Mouse (Mus musculus) layer of hippocampus, adult 11-12 months (tissue): ENCODE results near the gene Tnfrsf21.
A peak's percentile ranks its signal among the peaks of the same experiment; 100 is the strongest.

Experiments used
- DNase-seq: peaks from one replicate; pipeline ENCODE4 v3.0.0; 2022; ENCODE audit warnings: low spot score

Tnfrsf21 gene

GRCm38 (mm10) chr17:43076801-43077493 lies 60.6 kb downstream of the Tnfrsf21 start:
- peak; percentile 71 for DNase-seq

GRCm38 (mm10) chr17:43077540-43077939 lies 61.2 kb downstream of the Tnfrsf21 start:
- DNase-seq: no peak

DNA sequence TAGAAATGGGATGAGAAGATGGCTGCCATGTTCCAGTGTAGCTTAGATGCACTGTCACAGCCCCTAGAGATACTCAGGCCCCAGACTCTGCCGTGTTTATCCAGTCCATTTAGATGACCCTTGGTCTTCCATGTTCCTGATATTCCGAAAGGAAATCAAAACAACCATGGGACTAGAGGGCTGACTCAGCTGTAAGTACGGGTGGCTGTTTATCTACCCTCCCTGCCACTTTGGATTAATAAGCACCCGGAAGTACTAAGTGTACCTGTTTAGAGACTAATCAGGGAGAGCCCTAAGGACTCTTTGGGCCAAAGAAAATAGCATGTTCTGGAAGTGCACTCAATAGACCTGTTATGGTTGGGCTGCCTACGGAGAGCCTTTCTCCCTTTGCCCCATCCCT lies 64.9 kb downstream of the Tnfrsf21 start:
- DNase-seq: no peak

GRCm38 (mm10) chr17:43089496-43089895 lies 73.1 kb downstream of the Tnfrsf21 start:
- DNase-seq: no peak

GRCm38 (mm10) chr17:43090948-43091724 lies 74.8 kb downstream of the Tnfrsf21 start:
- DNase-seq: no peak

GRCm38 (mm10) chr17:43092280-43092995 lies 76.1 kb downstream of the Tnfrsf21 start:
- peak; percentile 28 for DNase-seq

DNA sequence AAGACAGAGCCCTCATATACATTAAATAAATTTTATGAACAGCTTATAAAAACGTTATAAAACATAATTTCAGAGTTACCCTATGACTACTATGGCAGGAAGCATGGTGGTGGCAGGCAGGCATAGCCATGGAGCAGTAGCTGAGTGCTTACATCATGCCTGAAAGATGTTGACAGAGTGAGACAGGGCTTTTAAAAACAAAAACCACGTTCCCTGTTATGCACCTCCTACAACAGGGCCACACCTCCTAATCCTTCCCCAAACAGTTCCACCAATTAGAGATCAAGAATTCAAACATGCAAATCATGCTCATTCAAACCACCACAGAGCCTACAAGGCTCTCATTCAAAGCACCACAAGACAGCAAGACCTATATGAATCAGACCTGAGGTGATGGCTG lies 77.9 kb downstream of the Tnfrsf21 start:
- no peak for DNase-seq

DNA sequence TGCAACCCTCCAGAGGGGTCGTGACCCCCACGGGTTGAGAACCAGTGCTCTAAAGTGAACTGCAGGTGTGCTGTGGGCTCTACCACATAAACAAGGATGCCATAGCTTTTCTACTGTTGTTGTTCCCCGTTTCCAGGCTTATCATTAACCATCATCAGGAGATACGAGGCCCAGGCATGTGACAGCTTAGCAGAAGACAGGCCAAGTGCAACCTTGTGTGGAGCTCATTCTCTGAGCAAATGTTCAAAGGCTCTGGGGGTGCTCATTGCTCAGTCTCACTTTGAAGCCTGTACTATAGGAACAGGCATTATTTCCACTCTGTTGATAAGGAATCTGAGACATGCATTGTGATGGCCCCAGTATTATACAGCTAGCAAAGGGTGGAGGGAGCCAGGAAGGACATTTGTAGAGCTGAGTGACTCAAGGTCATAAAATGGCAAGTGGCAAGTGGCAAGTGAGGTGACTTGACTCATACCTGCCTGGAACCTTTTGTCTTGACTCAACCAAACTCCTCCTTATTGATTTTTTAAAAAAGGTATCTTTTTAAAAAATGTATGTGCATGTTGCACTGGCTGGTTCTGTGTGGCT lies 80.8 kb downstream of the Tnfrsf21 start:
- no peak for DNase-seq

- DNase-seq: no peak
Observed at GRCm38 (mm10) chr17:43106108-43106507, 89.8 kb downstream of the Tnfrsf21 start.

DNA sequence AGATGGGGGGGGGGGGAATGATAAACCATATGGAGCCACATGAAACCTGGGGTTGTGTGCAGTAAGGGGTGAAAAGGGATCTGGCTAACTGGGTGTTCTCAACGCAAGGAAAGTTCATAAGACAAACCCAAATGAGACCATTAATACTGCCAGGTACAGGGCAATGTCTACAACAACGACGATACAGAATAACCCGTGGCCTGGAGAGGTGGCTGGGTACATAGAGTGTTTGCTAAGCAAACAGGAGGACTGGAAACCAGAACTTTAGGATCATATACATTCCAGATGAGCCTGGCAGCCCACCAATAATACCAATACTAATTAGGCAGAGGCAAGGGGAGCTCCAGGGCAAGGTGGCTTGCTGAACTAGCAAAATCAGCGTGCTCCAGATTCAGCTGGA lies 91.0 kb downstream of the Tnfrsf21 start:
- DNase-seq: no peak

DNA sequence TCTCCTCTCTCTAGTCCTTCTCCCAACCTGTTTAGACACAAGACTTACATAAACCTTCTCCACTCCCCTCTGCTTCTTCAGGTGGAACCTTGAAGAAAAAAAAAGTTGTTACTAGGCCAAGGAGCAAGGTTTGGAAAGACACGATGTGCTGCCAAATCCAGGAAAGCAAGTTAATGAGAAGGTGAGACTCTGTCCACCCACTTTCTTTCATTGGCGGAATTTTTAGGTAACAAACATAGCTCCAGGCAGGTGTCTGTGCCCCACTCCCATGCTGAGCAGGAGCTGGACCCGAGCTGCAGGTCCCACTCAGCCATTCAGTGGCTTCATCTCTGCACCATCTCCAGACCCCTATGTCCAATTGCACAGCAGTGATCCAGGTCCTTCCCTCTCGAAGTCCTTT lies 93.1 kb downstream of the Tnfrsf21 start:
- DNase-seq: no peak

DNA sequence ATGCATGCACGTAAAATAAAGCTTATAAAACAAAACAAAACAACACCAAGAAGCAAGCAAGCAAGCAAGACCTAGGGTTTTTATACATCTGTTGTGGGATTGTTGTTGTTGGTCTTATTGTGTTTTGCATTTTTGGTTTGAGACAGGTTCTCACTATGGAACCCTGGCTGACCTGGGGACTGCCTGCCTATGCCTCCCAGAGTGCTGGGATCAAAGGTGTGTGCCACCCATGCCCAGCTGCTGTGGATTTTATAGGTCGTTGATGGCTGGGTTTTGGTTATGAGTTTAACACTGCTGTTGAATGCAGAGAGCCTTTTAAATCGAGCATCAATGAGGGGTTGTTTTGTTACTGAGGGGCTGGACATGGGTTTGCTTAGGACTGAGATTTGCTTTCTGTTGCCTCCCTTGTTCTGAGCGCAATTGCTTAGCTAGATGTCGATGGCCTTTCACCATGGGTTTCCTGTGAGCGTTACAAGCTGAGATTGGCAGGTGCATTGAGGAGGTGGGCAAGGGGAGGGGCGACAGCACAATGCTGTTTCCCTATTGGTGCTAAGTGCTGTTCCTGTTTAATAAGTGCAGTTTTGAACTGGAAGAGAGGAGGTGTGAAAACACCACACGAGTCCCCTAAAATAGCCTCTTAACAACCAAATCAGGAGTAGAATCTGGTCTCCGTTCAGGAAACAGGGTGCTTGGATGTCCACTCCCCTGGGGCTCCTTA lies 94.0 kb downstream of the Tnfrsf21 start:
- no peak for DNase-seq

- DNase-seq: no peak
Observed at GRCm38 (mm10) chr17:43113391-43113984, 97.1 kb downstream of the Tnfrsf21 start.

DNA sequence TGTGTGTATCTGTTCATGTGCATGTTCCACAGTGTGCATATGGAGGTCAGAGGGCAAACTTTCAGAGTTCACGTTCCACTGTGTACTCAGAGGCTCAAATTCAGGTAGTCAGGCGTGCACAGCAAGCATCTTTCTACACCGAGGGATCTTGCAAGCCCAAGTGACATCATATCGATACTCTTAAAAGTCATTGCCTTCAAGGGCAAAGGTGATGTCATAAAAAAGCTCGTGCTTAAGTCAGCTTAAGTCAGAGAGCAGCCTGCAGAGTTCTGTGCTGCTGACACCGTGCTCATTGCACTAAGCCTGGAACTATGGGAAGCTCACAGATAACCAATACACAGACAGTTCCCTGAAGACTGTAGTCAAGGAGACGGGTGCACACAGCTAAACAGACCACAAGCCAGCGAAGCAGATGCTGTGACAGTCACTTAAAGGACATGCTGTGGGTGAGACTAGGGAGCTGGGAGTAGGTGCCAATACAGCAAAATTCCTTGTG lies 97.8 kb downstream of the Tnfrsf21 start:
- DNase-seq: peak; percentile 72

DNA sequence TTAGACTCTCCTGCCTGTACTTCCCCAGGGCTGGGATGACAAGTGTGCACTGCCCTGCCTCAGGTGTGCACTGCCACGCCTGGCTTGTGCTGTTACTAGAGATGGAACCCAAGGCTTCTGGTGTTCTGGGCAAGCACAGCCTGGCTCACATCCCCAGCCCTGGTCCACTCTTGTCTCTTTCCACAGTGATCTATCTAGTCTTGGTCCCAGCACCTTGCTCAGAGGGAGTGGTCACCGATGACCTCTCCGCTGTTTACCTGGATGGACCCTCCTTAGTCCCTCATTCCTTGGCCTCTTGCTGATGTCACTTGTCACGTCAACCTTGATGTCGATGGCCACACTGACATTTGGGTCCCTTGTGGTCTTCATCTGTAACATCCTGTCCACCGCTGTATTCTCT lies 98.6 kb downstream of the Tnfrsf21 start:
- no peak for DNase-seq

GRCm38 (mm10) chr17:43116748-43117147 lies 100.4 kb downstream of the Tnfrsf21 start:
- no peak for DNase-seq

DNA sequence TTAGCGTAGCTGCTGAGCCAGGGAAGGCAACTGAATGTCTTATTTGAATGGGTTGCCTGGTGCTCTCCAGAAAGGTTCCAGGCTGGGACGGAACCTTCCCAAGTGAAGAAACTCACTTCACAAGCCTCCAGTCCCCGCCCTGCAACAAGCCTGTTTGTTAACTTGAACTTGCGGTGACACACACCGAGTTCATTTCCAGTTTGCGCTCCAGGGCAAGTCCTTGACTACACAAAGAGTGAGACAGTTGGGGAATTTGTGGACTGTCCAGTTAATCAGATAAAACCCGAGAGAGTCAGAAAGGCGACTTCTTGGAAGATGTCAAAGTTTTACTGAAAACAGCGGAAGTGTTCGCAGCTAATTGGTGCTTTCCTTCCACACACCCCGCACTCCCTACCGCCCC lies 103.1 kb downstream of the Tnfrsf21 start:
- DNase-seq: no peak

- peak; percentile 21 for DNase-seq
Observed at GRCm38 (mm10) chr17:43121096-43121495, 104.7 kb downstream of the Tnfrsf21 start.

DNA sequence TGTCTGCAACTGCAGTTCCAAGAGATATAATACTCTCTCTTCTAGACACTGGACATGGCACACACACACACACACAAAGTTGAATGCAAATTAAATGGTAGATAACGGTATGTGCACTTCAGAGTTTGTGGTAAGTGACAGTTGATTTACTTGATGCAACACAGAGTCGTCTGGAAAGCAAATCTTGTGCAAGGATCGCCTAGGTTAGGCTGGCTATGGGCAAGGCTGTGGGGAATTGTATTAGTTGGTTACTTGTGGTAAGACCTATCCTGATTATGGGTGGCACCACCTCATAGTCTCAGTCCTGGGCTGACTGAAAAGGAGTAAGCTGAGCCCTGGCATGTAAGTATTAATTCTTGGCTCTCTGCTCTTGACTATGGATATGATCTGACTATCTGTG lies 112.0 kb downstream of the Tnfrsf21 start:
- no peak for DNase-seq

- DNase-seq: no peak
Observed at GRCm38 (mm10) chr17:43128908-43129533, 112.7 kb downstream of the Tnfrsf21 start.
